Mouse (Mus musculus): ENCODE results near the gene Tnni2. TPM values are rescaled to one million over a fixed set of nuclear protein-coding genes. Genes with fewer than 3 reads are reported as not detected.

Tnni2 gene
- polyA plus RNA-seq, 1 experiment from 2014 or later = 1.7 TPM

- H3K4me3 ChIP-seq (ENCODE audit: low read depth, low read length) = no peak overlapping the region
- WGBS = 83% methylated on average over 5 of the region's 5 CpGs
- H3K27me3 ChIP-seq (ENCODE audit: control insufficient read depth, insufficient read depth, low read length) = no peaks in the 10 kb centered on the region
- no peak overlapping the region for H3K9ac ChIP-seq (ENCODE audit: low read depth, low read length)
- no peak overlapping the region for H3K27ac ChIP-seq (ENCODE audit: low read depth, low read length)
- no peaks in the 10 kb centered on the region for H3K4me1 ChIP-seq (replicated peaks; ENCODE audit: control insufficient read depth, insufficient read depth, low read length)
- no peaks in the 10 kb centered on the region for H3K9me3 ChIP-seq (ENCODE audit: control insufficient read depth, low read length)
- DNase-seq (ENCODE audit: low spot score) = no peak
- no peaks in the 10 kb centered on the region for H3K36me3 ChIP-seq (ENCODE audit: control insufficient read depth, insufficient read depth, low read length)
- ATAC-seq (ENCODE audit: low FRiP score) = no peak
- H3K4me2 ChIP-seq (replicated peaks; ENCODE audit: low read depth, low read length) = no peak overlapping the region
Measured at GRCm38 (mm10) chr7:142458676-142459298, 17.2 kb downstream of the Tnni2 start.

GRCm38 (mm10) chr7:142459299-142459691, 17.7 kb downstream of the Tnni2 start:
- Histone ChIP-seq H3K4me3 (ENCODE audit: low read depth, low read length) (no peak overlapping the region), H3K36me3 (ENCODE audit: control insufficient read depth, insufficient read depth, low read length) (no peaks in the 10 kb centered on the region), H3K4me1 (replicated peaks; ENCODE audit: control insufficient read depth, insufficient read depth, low read length) (no peaks in the 10 kb centered on the region), H3K27me3 (ENCODE audit: control insufficient read depth, insufficient read depth, low read length) (no peaks in the 10 kb centered on the region), H3K4me2 (replicated peaks; ENCODE audit: low read depth, low read length) (no peak overlapping the region), H3K27ac (ENCODE audit: low read depth, low read length) (no peak overlapping the region), H3K9ac (ENCODE audit: low read depth, low read length) (no peak overlapping the region), H3K9me3 (ENCODE audit: control insufficient read depth, low read length) (no peaks in the 10 kb centered on the region)
- ATAC-seq (ENCODE audit: low FRiP score) (no peak), DNase-seq (ENCODE audit: low spot score) (no peak)
- 93% methylated on average over 2 of the region's 2 CpGs for WGBS

- H3K4me2 ChIP-seq (replicated peaks; ENCODE audit: low read depth, low read length) = no peak within 1 kb of the TSS
- no peaks in the 10 kb centered on the region for H3K4me1 ChIP-seq (replicated peaks; ENCODE audit: control insufficient read depth, insufficient read depth, low read length)
- H3K9me3 ChIP-seq (ENCODE audit: control insufficient read depth, low read length) = no peaks in the 10 kb centered on the region
- no peak within 1 kb of the TSS for H3K27ac ChIP-seq (ENCODE audit: low read depth, low read length)
- WGBS = 97% methylated on average over 7 of the region's 7 CpGs
- H3K9ac ChIP-seq (ENCODE audit: low read depth, low read length) = no peak within 1 kb of the TSS
- no peaks in the 10 kb centered on the region for H3K36me3 ChIP-seq (ENCODE audit: control insufficient read depth, insufficient read depth, low read length)
- DNase-seq (ENCODE audit: low spot score) (no peak), ATAC-seq (ENCODE audit: low FRiP score) (no peak)
- no peaks in the 10 kb centered on the region for H3K27me3 ChIP-seq (ENCODE audit: control insufficient read depth, insufficient read depth, low read length)
- H3K4me3 ChIP-seq (ENCODE audit: low read depth, low read length) = no peak within 1 kb of the TSS
Measured at GRCm38 (mm10) chr7:142460636-142461077, 19.0 kb downstream of the Tnni2 start, which contains the start of gene Lsp1. Gene Lsp1, plus strand, starts transcription at chr7:142460809.

GRCm38 (mm10) chr7:142461446-142461845, 19.8 kb downstream of the Tnni2 start:
- Histone ChIP-seq H3K27me3 (ENCODE audit: control insufficient read depth, insufficient read depth, low read length) (no peaks in the 10 kb centered on the region), H3K36me3 (ENCODE audit: control insufficient read depth, insufficient read depth, low read length) (no peaks in the 10 kb centered on the region), H3K9me3 (ENCODE audit: control insufficient read depth, low read length) (no peaks in the 10 kb centered on the region), H3K4me2 (replicated peaks; ENCODE audit: low read depth, low read length) (no peak overlapping the region), H3K4me3 (ENCODE audit: low read depth, low read length) (no peak overlapping the region), H3K9ac (ENCODE audit: low read depth, low read length) (no peak overlapping the region), H3K4me1 (replicated peaks; ENCODE audit: control insufficient read depth, insufficient read depth, low read length) (no peaks in the 10 kb centered on the region), H3K27ac (ENCODE audit: low read depth, low read length) (no peak overlapping the region)
- DNase-seq (ENCODE audit: low spot score) (no peak), ATAC-seq (ENCODE audit: low FRiP score) (no peak)
- WGBS = 94% methylated on average over 2 of the region's 2 CpGs

DNA sequence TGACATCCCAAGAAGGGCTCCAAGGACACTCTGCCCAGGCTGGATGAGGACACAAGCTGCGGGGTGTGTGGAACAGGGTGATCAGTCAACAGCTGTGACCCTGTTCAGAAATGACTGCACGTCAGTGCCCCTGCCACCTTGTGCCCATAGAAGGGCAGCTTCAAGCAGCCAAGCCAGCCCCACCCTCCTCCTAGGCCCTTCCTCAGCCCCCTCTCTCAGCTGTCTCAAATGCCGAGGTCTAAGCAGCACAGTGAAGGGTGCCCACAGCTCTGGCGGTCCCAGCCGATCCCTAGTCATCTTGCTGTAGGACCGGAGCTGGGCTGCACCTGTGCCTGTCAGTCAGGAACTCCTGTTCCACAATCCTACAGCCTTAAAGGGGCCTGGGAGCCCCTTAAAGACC, 20.6 kb downstream of the Tnni2 start:
- Histone ChIP-seq H3K4me1 (replicated peaks; ENCODE audit: control insufficient read depth, insufficient read depth, low read length) (no peaks in the 10 kb centered on the region), H3K27me3 (ENCODE audit: control insufficient read depth, insufficient read depth, low read length) (no peaks in the 10 kb centered on the region), H3K9me3 (ENCODE audit: control insufficient read depth, low read length) (no peaks in the 10 kb centered on the region), H3K4me3 (ENCODE audit: low read depth, low read length) (no peak overlapping the region), H3K36me3 (ENCODE audit: control insufficient read depth, insufficient read depth, low read length) (no peaks in the 10 kb centered on the region), H3K4me2 (replicated peaks; ENCODE audit: low read depth, low read length) (no peak overlapping the region), H3K9ac (ENCODE audit: low read depth, low read length) (no peak overlapping the region), H3K27ac (ENCODE audit: low read depth, low read length) (no peak overlapping the region)
- no peak for ATAC-seq (ENCODE audit: low FRiP score)
- DNase-seq (ENCODE audit: low spot score) = no peak
- 78% methylated on average over 6 of the region's 6 CpGs for whole genome bisulfite sequencing

GRCm38 (mm10) chr7:142462594-142463078, 21.0 kb downstream of the Tnni2 start:
- H3K9me3 ChIP-seq (ENCODE audit: control insufficient read depth, low read length) = no peaks in the 10 kb centered on the region
- H3K4me3 ChIP-seq (ENCODE audit: low read depth, low read length) = no peak overlapping the region
- no peak overlapping the region for H3K4me2 ChIP-seq (replicated peaks; ENCODE audit: low read depth, low read length)
- no peaks in the 10 kb centered on the region for H3K36me3 ChIP-seq (ENCODE audit: control insufficient read depth, insufficient read depth, low read length)
- WGBS = 75% methylated on average over 4 of the region's 4 CpGs
- H3K4me1 ChIP-seq (replicated peaks; ENCODE audit: control insufficient read depth, insufficient read depth, low read length) = no peaks in the 10 kb centered on the region
- DNase-seq (ENCODE audit: low spot score) (no peak), ATAC-seq (ENCODE audit: low FRiP score) (no peak)
- H3K27ac ChIP-seq (ENCODE audit: low read depth, low read length) = no peak overlapping the region
- no peaks in the 10 kb centered on the region for H3K27me3 ChIP-seq (ENCODE audit: control insufficient read depth, insufficient read depth, low read length)
- no peak overlapping the region for H3K9ac ChIP-seq (ENCODE audit: low read depth, low read length)

- Histone ChIP-seq H3K9ac (ENCODE audit: low read depth, low read length) (no peak overlapping the region), H3K4me2 (replicated peaks; ENCODE audit: low read depth, low read length) (no peak overlapping the region), H3K4me1 (replicated peaks; ENCODE audit: control insufficient read depth, insufficient read depth, low read length) (peaks cover 14% of the 10 kb centered on the region), H3K27me3 (ENCODE audit: control insufficient read depth, insufficient read depth, low read length) (0 out of 2 replicates have a peak, but pooled peaks cover 1% of the 10 kb centered on the region), H3K4me3 (ENCODE audit: low read depth, low read length) (no peak overlapping the region), H3K9me3 (ENCODE audit: control insufficient read depth, low read length) (no peaks in the 10 kb centered on the region), H3K36me3 (ENCODE audit: control insufficient read depth, insufficient read depth, low read length) (no peaks in the 10 kb centered on the region), H3K27ac (ENCODE audit: low read depth, low read length) (no peak overlapping the region)
- WGBS = 80% methylated on average over 7 of the region's 7 CpGs
- no peak for DNase-seq (ENCODE audit: low spot score)
- no peak for ATAC-seq (ENCODE audit: low FRiP score)
Measured at GRCm38 (mm10) chr7:142470171-142470691, 28.6 kb downstream of the Tnni2 start.

DNA sequence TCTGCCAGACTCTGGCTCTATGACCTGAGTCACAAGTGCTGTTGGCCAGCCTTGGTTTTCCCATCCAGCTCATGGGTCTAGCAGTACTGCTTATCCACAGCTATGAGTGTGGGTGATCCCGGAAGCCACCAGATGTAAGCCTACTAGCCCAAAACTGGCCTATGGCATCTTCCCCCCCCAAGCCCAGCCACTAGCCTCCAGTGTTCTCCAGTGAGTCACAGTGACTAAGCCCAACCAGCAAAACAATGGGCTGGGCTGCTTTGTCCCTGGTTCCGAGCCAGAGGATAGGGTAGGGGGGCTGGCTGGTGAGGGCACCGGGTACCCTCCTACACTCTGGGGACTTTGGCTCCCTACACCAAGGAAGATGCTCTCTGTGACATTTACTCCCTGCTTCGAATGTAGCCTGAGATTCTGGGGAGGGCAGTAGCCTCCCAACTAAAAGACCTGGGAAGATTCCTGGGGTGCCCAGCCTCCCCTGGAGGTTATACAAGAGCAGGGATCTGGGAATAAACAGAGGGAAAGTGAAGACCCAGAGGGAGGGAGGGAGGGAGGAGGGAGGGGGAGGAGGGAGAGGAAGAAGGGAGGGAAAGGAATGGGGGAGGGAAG, 29.3 kb downstream of the Tnni2 start:
- H3K27ac ChIP-seq (ENCODE audit: low read depth, low read length) = peak overlapping the region; percentile 43; the same call in 1 of the 2 replicates
- ATAC-seq (ENCODE audit: low FRiP score) (no peak), DNase-seq (ENCODE audit: low spot score) (peak; percentile 49)
- no peaks in the 10 kb centered on the region for H3K9me3 ChIP-seq (ENCODE audit: control insufficient read depth, low read length)
- H3K4me1 ChIP-seq (replicated peaks; ENCODE audit: control insufficient read depth, insufficient read depth, low read length) = peaks cover 14% of the 10 kb centered on the region
- 23% methylated on average over 4 of the region's 4 CpGs for WGBS
- 0 out of 2 replicates have a peak, but pooled peaks cover 2% of the 10 kb centered on the region for H3K27me3 ChIP-seq (ENCODE audit: control insufficient read depth, insufficient read depth, low read length)
- no peaks in the 10 kb centered on the region for H3K36me3 ChIP-seq (ENCODE audit: control insufficient read depth, insufficient read depth, low read length)
- no peak overlapping the region for H3K9ac ChIP-seq (ENCODE audit: low read depth, low read length)
- H3K4me2 ChIP-seq (replicated peaks; ENCODE audit: low read depth, low read length) = no peak overlapping the region
- no peak overlapping the region for H3K4me3 ChIP-seq (ENCODE audit: low read depth, low read length)

Measured in hindbrain, embryonic 11.5 days (tissue).